ENCODE assay signal across 8 mouse cellular contexts in the genomic region with DNA sequence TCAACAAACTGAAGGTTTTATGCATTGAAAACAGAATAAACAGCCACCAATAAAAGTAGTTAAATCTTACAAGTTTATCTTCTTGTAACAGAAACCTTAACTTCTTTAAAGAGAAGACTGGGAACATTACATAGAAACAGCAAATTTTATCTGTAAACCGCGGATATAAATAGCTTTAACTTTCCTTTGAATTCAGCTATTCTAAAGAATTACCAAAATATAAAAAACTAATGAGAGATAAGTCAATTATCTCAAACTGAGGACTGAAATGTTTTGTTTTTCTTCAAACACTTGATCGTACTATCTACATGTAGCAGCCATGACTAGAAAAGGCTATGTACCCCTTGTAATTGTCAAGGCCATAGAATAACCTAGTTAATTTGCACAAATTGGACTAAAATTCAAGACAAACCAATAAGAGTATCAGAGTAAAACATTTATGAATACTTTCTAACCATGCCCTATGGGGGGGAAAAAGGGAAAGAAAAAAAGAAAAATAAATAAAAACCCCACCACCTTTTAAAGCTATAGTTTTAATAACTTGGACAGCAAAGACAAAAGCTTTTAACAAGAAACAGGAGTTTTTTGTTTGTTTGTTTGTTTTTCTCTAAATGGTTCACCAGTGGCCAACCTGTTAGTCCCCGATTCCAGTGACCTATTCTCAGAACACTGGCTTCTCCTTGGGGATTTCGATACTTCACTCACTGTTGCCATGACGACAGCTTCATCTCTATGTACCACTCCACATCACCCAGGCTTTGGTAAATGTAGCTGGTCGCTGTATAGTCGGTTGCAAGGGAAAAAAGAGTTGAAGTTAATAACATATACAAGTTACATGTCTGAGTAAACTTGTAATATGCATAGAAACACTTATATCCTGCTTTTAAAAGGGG. TPM values are rescaled to one million over a fixed set of nuclear protein-coding genes. Genes with fewer than 3 reads are reported as not detected.
DNase-seq lines count a peak whose midpoint lies in the region; ATAC-seq lines count a peak whose summit lies in the region.

No protein-coding gene starts in this region.

- peak overlapping the region; percentile 98 for H3K4me3 ChIP-seq in erythroblast, embryonic 14.5 days (replicated peaks)
- H3K4me3 ChIP-seq in neural tube, embryonic 12.5 days: no peak overlapping the region
- no peak overlapping the region for H3K4me3 ChIP-seq in limb, embryonic 12.5 days (replicated peaks)
- peak overlapping the region; percentile 19; the same call in 1 of the 2 replicates for H3K4me3 ChIP-seq in stomach, embryonic 16.5 days (replicated peaks; ENCODE audit: low read length)

- no peak for DNase-seq in neural tube, embryonic 10.5 days (ENCODE audit: extremely low spot score, low spot score)
- DNase-seq in right cerebral cortex, postnatal 25 days: no peak
- DNase-seq in yolk sac, embryonic 10.5 days (ENCODE audit: low spot score): no peak

- H3K9me3 ChIP-seq in erythroblast, embryonic 14.5 days (ENCODE audit: control insufficient read depth, low read length): no peaks in the 10 kb centered on the region
- no peaks in the 10 kb centered on the region for H3K9me3 ChIP-seq in neural tube, embryonic 12.5 days
- H3K9me3 ChIP-seq in limb, embryonic 12.5 days: no peaks in the 10 kb centered on the region
- no peaks in the 10 kb centered on the region for H3K9me3 ChIP-seq in stomach, embryonic 16.5 days (replicated peaks; ENCODE audit: control insufficient read depth, low read length)

- 52% methylated on average over 8 of the region's 8 CpGs for WGBS in neural tube, embryonic 12.5 days
- 80% methylated on average over 8 of the region's 8 CpGs for WGBS in limb, embryonic 12.5 days
- WGBS in stomach, embryonic 16.5 days: 65% methylated on average over 8 of the region's 8 CpGs

- no peak for ATAC-seq in erythroblast, adult 5-6 weeks (replicated peaks; ENCODE audit: low FRiP score, poor library complexity, severe bottlenecking)
- ATAC-seq in neural tube, embryonic 12.5 days (ENCODE audit: low FRiP score, low read depth): no peak
- ATAC-seq in limb, embryonic 12.5 days (ENCODE audit: insufficient number of reproducible peaks, insufficient read depth, low FRiP score, low TSS enrichment, low read depth): no peak
- no peak for ATAC-seq in stomach, embryonic 16.5 days (ENCODE audit: insufficient read depth, low FRiP score)

- no peaks in the 10 kb centered on the region for H3K27me3 ChIP-seq in erythroblast, embryonic 14.5 days (ENCODE audit: control insufficient read depth)
- H3K27me3 ChIP-seq in neural tube, embryonic 12.5 days (replicated peaks): no peaks in the 10 kb centered on the region
- no peaks in the 10 kb centered on the region for H3K27me3 ChIP-seq in limb, embryonic 12.5 days
- H3K27me3 ChIP-seq in stomach, embryonic 16.5 days (ENCODE audit: control insufficient read depth, insufficient read depth, low read length): no peaks in the 10 kb centered on the region

- H3K4me1 ChIP-seq in erythroblast, embryonic 14.5 days (ENCODE audit: control insufficient read depth): peaks cover 54% of the 10 kb centered on the region
- peaks cover 27% of the 10 kb centered on the region for H3K4me1 ChIP-seq in neural tube, embryonic 12.5 days
- peaks cover 34% of the 10 kb centered on the region for H3K4me1 ChIP-seq in limb, embryonic 12.5 days (replicated peaks)
- H3K4me1 ChIP-seq in stomach, embryonic 16.5 days (ENCODE audit: control insufficient read depth, insufficient read depth, low read length): peaks cover 21% of the 10 kb centered on the region

- no peak overlapping the region for H3K9ac ChIP-seq in neural tube, embryonic 12.5 days
- H3K9ac ChIP-seq in limb, embryonic 12.5 days (replicated peaks): no peak overlapping the region
- no peak overlapping the region for H3K9ac ChIP-seq in stomach, embryonic 16.5 days (ENCODE audit: low read length)

- peaks cover 79% of the 10 kb centered on the region for H3K36me3 ChIP-seq in erythroblast, embryonic 14.5 days (ENCODE audit: control insufficient read depth)
- peaks cover 32% of the 10 kb centered on the region for H3K36me3 ChIP-seq in neural tube, embryonic 12.5 days
- H3K36me3 ChIP-seq in limb, embryonic 12.5 days: peaks cover 56% of the 10 kb centered on the region
- H3K36me3 ChIP-seq in stomach, embryonic 16.5 days (ENCODE audit: control insufficient read depth, insufficient read depth, low read length): peaks cover 12% of the 10 kb centered on the region

- H3K4me2 ChIP-seq in neural tube, embryonic 12.5 days (replicated peaks): 0 out of 2 replicates have a peak overlapping the region, but pooled peaks have one; percentile 12
- peak overlapping the region; percentile 35 for H3K4me2 ChIP-seq in limb, embryonic 12.5 days
- H3K4me2 ChIP-seq in stomach, embryonic 16.5 days (ENCODE audit: low read depth, low read length): peak overlapping the region; percentile 42

- no peak overlapping the region for H3K27ac ChIP-seq in neural tube, embryonic 12.5 days
- H3K27ac ChIP-seq in limb, embryonic 12.5 days: no peak overlapping the region
- no peak overlapping the region for H3K27ac ChIP-seq in stomach, embryonic 16.5 days (ENCODE audit: low read length)

RNA-seq across cellular contexts. Expression of a gene that starts 3.3 kb away (rescaled TPM):
- 5.6 and 6.3 TPM in 2 replicates for polyA plus RNA-seq in erythroblast, embryonic 14.5 days (2012)
- total RNA-seq in erythroblast, adult 5-6 weeks (2015; ENCODE audit: low replicate concordance): 68.1 and 84.4 TPM in 2 replicates
- 102 and 150 TPM in 2 replicates for total RNA-seq in erythroblast, adult 5-6 weeks (2017; ENCODE audit: low replicate concordance)
- 96.3 and 117 TPM in 2 replicates for polyA plus RNA-seq in neural tube, embryonic 12.5 days (2016; fragmentation: Nextera tagmentation; extraction: Ambion mirVana)
- 139 and 144 TPM in 2 replicates for polyA plus RNA-seq in limb, embryonic 12.5 days (2016; fragmentation: Nextera tagmentation; extraction: Ambion mirVana)
- polyA plus RNA-seq in stomach, embryonic 16.5 days (2015; fragmentation: Nextera tagmentation; extraction: Ambion mirVana): 97.3 and 100 TPM in 2 replicates

Comparison
In these comparisons a context has a peak if more than half of its experiments do, and no peak if none do; other contexts are left out.
1. H3K4me3 ChIP-seq: peak in erythroblast, embryonic 14.5 days (single experiment) and stomach, embryonic 16.5 days (single experiment); none in neural tube, embryonic 12.5 days (single experiment) and limb, embryonic 12.5 days (single experiment).
2. RNA of a gene that starts 3.3 kb away (polyA plus RNA-seq): 139 to 144 TPM in limb, embryonic 12.5 days, 96.3 to 117 TPM in neural tube, embryonic 12.5 days and 97.3 to 100 TPM in stomach, embryonic 16.5 days; 5.6 to 6.3 TPM in erythroblast, embryonic 14.5 days; every median in the first group is over 10 times any median in the second.
3. Peak in every context shown above with its lines, with median percentiles within 50 percentile points of each other: H3K4me2 ChIP-seq.